Mouse (Mus musculus): ENCODE measurements at regions not wholly inside any gene's neighbourhood (a gene's known extent, or its start where the extent isn't known, plus 50 kb on each side); places are given as distances from the start of the nearest gene placed in this dataset.

GRCm38 (mm10) chr5:118413428-118414282, 146.8 kb upstream of the Med13l start:
- 64% methylated on average over 13 of the region's 13 CpGs for WGBS
- Histone ChIP-seq H3K27me3 (ENCODE audit: insufficient read depth, low read length) (no peaks in the 10 kb centered on the region), H3K36me3 (ENCODE audit: insufficient read depth, low read length) (no peaks in the 10 kb centered on the region), H3K4me1 (replicated peaks; ENCODE audit: insufficient read depth, low read length) (no peaks in the 10 kb centered on the region), H3K4me2 (ENCODE audit: low read length) (no peak overlapping the region), H3K9ac (ENCODE audit: low read depth, low read length) (no peak overlapping the region), H3K9me3 (replicated peaks; ENCODE audit: low read length) (no peaks in the 10 kb centered on the region), H3K27ac (no peak overlapping the region), H3K4me3 (replicated peaks; ENCODE audit: low read depth, low read length) (no peak overlapping the region)
- peak; percentile 90 for ATAC-seq (replicated peaks; ENCODE audit: low FRiP score, low read depth)
- TF ChIP-seq CTCF (IDR thresholded peaks at IDR 0.05; ENCODE audit: low read depth) = no peak
- DNase-seq (ENCODE audit: low spot score) = peak; percentile 72

GRCm38 (mm10) chr5:118419344-118420037, 141.0 kb upstream of the Med13l start:
- no peak overlapping the region for H3K9ac ChIP-seq (ENCODE audit: low read depth, low read length)
- no peaks in the 10 kb centered on the region for H3K36me3 ChIP-seq (ENCODE audit: insufficient read depth, low read length)
- WGBS = 83% methylated on average over 7 of the region's 7 CpGs
- no peak overlapping the region for H3K4me2 ChIP-seq (ENCODE audit: low read length)
- no peaks in the 10 kb centered on the region for H3K27me3 ChIP-seq (ENCODE audit: insufficient read depth, low read length)
- DNase-seq (ENCODE audit: low spot score) (no peak), ATAC-seq (replicated peaks; ENCODE audit: low FRiP score, low read depth) (no peak)
- no peak for TF ChIP-seq CTCF (IDR thresholded peaks at IDR 0.05; ENCODE audit: low read depth)
- no peak overlapping the region for H3K27ac ChIP-seq
- H3K9me3 ChIP-seq (replicated peaks; ENCODE audit: low read length) = no peaks in the 10 kb centered on the region
- H3K4me3 ChIP-seq (replicated peaks; ENCODE audit: low read depth, low read length) = no peak overlapping the region
- H3K4me1 ChIP-seq (replicated peaks; ENCODE audit: insufficient read depth, low read length) = peaks cover 10% of the 10 kb centered on the region; the same call in 1 of the 2 replicates

GRCm38 (mm10) chr5:118421884-118422821, 138.3 kb upstream of the Med13l start:
- 47% methylated on average over 32 of the region's 32 CpGs for WGBS
- no peaks in the 10 kb centered on the region for H3K27me3 ChIP-seq (ENCODE audit: insufficient read depth, low read length)
- peaks cover 15% of the 10 kb centered on the region; the same call in 1 of the 2 replicates for H3K4me1 ChIP-seq (replicated peaks; ENCODE audit: insufficient read depth, low read length)
- no peaks in the 10 kb centered on the region for H3K9me3 ChIP-seq (replicated peaks; ENCODE audit: low read length)
- no peak for TF ChIP-seq CTCF (IDR thresholded peaks at IDR 0.05; ENCODE audit: low read depth)
- H3K4me3 ChIP-seq (replicated peaks; ENCODE audit: low read depth, low read length) = no peak overlapping the region
- DNase-seq (ENCODE audit: low spot score) (peak; percentile 82), ATAC-seq (replicated peaks; ENCODE audit: low FRiP score, low read depth) (peak; percentile 42; the same call in 1 of the 2 replicates)
- H3K27ac ChIP-seq = no peak overlapping the region
- no peaks in the 10 kb centered on the region for H3K36me3 ChIP-seq (ENCODE audit: insufficient read depth, low read length)
- no peak overlapping the region for H3K9ac ChIP-seq (ENCODE audit: low read depth, low read length)
- peak overlapping the region; percentile 21; the same call in 1 of the 2 replicates for H3K4me2 ChIP-seq (ENCODE audit: low read length)

GRCm38 (mm10) chr5:118424177-118424576, 136.3 kb upstream of the Med13l start:
- Histone ChIP-seq H3K9me3 (replicated peaks; ENCODE audit: low read length) (no peaks in the 10 kb centered on the region), H3K4me1 (replicated peaks; ENCODE audit: insufficient read depth, low read length) (peaks cover 15% of the 10 kb centered on the region; the same call in 1 of the 2 replicates), H3K4me3 (replicated peaks; ENCODE audit: low read depth, low read length) (no peak overlapping the region), H3K4me2 (ENCODE audit: low read length) (no peak overlapping the region), H3K36me3 (ENCODE audit: insufficient read depth, low read length) (no peaks in the 10 kb centered on the region), H3K9ac (ENCODE audit: low read depth, low read length) (no peak overlapping the region), H3K27me3 (ENCODE audit: insufficient read depth, low read length) (no peaks in the 10 kb centered on the region), H3K27ac (peak overlapping the region; percentile 72)
- ATAC-seq (replicated peaks; ENCODE audit: low FRiP score, low read depth) (no peak), DNase-seq (ENCODE audit: low spot score) (no peak)
- TF ChIP-seq CTCF (IDR thresholded peaks at IDR 0.05; ENCODE audit: low read depth) = no peak
- 69% methylated on average over 3 of the region's 3 CpGs for WGBS

- WGBS = 23% methylated on average over 9 of the region's 9 CpGs
- Histone ChIP-seq H3K27ac (peak overlapping the region; percentile 77), H3K9me3 (replicated peaks; ENCODE audit: low read length) (no peaks in the 10 kb centered on the region), H3K4me1 (replicated peaks; ENCODE audit: insufficient read depth, low read length) (peaks cover 15% of the 10 kb centered on the region; the same call in 1 of the 2 replicates), H3K9ac (ENCODE audit: low read depth, low read length) (no peak overlapping the region), H3K4me2 (ENCODE audit: low read length) (no peak overlapping the region), H3K27me3 (ENCODE audit: insufficient read depth, low read length) (no peaks in the 10 kb centered on the region), H3K36me3 (ENCODE audit: insufficient read depth, low read length) (no peaks in the 10 kb centered on the region), H3K4me3 (replicated peaks; ENCODE audit: low read depth, low read length) (no peak overlapping the region)
- ATAC-seq (replicated peaks; ENCODE audit: low FRiP score, low read depth) (peak; percentile 82), DNase-seq (ENCODE audit: low spot score) (peak; percentile 92)
- no peak for TF ChIP-seq CTCF (IDR thresholded peaks at IDR 0.05; ENCODE audit: low read depth)
These were observed 135.5 kb upstream of the Med13l start for GRCm38 (mm10) chr5:118424764-118425568.

Measured in kidney, postnatal 0 days (tissue).